Comparison of ENCODE assay signal across 10 mouse cellular contexts in the genomic region with DNA sequence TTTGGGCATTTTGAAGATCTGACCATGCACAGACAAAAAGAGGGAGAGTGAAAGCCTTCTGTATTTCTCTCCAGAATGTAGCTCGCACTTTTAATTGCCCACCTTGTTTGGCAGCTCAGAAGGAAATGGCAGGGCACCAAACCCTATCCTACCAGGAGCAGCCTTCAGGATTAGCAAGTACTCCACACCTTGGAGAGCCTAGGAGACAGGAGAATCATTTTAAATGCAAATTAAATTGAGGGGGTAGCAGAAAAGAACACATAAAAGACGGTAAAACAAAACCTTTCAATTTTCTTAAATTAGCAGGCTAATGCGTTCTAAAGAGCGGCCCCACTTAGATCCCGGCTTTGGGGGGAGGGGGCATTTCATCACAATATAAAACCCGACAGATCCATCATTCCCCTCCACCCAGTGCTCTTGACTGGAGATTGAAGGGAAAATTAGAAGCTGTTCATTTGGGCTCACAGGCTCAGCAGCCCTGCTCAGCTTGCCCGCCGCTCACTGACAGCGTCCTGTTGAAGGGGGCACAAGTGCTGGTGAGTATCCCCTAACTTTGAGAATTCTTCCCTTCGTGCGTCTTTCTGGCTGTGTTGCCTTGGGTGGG. TPM values are rescaled to one million over a fixed set of nuclear protein-coding genes. Genes with fewer than 3 reads are reported as not detected.
DNase-seq lines count a peak whose midpoint lies in the region; ATAC-seq and TF ChIP-seq lines count a peak whose summit lies in the region.
"Had no signal": no experiment of that assay in that cellular context is flagged by ENCODE, and none has a peak within 500 bp of the region (broad histone marks: within the 10 kb centered on the region; RNA-seq: fewer than 3 reads in every experiment).

A gene (plus strand): TSS at position 233 of the 604 bp plus-strand sequence.

- no peaks in the 10 kb centered on the region for H3K36me3 ChIP-seq in kidney, embryonic 16.5 days (ENCODE audit: insufficient read depth, low read length)
- H3K36me3 ChIP-seq in forebrain, embryonic 16.5 days (ENCODE audit: control insufficient read depth, insufficient read depth) = no peaks in the 10 kb centered on the region
- H3K36me3 ChIP-seq: liver, embryonic 13.5 days; stomach, embryonic 15.5 days had no signal

- 0 out of 2 replicates have a peak, but pooled peaks cover 10% of the 10 kb centered on the region for H3K27me3 ChIP-seq in kidney, embryonic 16.5 days (ENCODE audit: insufficient read depth, low read length)
- H3K27me3 ChIP-seq in forebrain, embryonic 16.5 days (replicated peaks; ENCODE audit: control insufficient read depth, insufficient read depth, low read length) = no peaks in the 10 kb centered on the region
- H3K27me3 ChIP-seq: liver, embryonic 13.5 days; stomach, embryonic 15.5 days had no signal

- no peak for DNase-seq in kidney, postnatal 25 days
- peak in 1 of 2 experiments; percentile 56 for DNase-seq in left cerebral cortex, postnatal 25 days (ENCODE audit: low spot score in 2 of 2)
- no peak for DNase-seq in yolk sac, embryonic 10.5 days (ENCODE audit: low spot score)
- DNase-seq in ovary, postnatal 14 days (ENCODE audit: low spot score) = no peak
- no peak for DNase-seq in lung, postnatal 4 days
- DNase-seq: liver, embryonic 13.5 days had no signal

- TF ChIP-seq POLR2A in cortical plate, adult 2 months (IDR thresholded peaks at IDR 0.05; ENCODE audit: extremely low read depth, insufficient read depth, low read length) = peak; percentile 53

- peak within 1 kb of the TSS; percentile 33 for H3K4me2 ChIP-seq in kidney, embryonic 16.5 days (replicated peaks; ENCODE audit: low read depth, low read length)
- peak within 1 kb of the TSS; percentile 45 for H3K4me2 ChIP-seq in forebrain, embryonic 16.5 days (ENCODE audit: low read length)
- H3K4me2 ChIP-seq: liver, embryonic 13.5 days; stomach, embryonic 15.5 days had no signal

- H3K4me1 ChIP-seq in kidney, embryonic 16.5 days (ENCODE audit: insufficient read depth, low read length) = no peaks in the 10 kb centered on the region
- peaks cover 3% of the 10 kb centered on the region for H3K4me1 ChIP-seq in cortical plate, adult 2 months (ENCODE audit: control insufficient read depth, insufficient read depth, low read length)
- peaks cover 21% of the 10 kb centered on the region for H3K4me1 ChIP-seq in forebrain, embryonic 16.5 days (replicated peaks; ENCODE audit: control insufficient read depth, insufficient read depth, low read length)
- H3K4me1 ChIP-seq: liver, embryonic 13.5 days; stomach, embryonic 15.5 days had no signal

- no peak within 1 kb of the TSS for H3K9ac ChIP-seq in kidney, embryonic 16.5 days (replicated peaks; ENCODE audit: low read length)
- peak within 1 kb of the TSS; percentile 14 for H3K9ac ChIP-seq in forebrain, embryonic 16.5 days (replicated peaks; ENCODE audit: low read depth, low read length)
- H3K9ac ChIP-seq: liver, embryonic 13.5 days; stomach, embryonic 15.5 days had no signal

- 16% methylated on average over 11 of the region's 11 CpGs for WGBS in kidney, embryonic 16.5 days
- WGBS in forebrain, embryonic 16.5 days = 3% methylated on average over 11 of the region's 11 CpGs

- 0 out of 2 replicates have a peak within 1 kb of the TSS, but pooled peaks have one; percentile 14 for H3K27ac ChIP-seq in kidney, embryonic 16.5 days (ENCODE audit: low read length)
- H3K27ac ChIP-seq in cortical plate, adult 2 months (ENCODE audit: insufficient read depth, low read length) = peak within 1 kb of the TSS; percentile 98
- peak within 1 kb of the TSS; percentile 49 for H3K27ac ChIP-seq in forebrain, embryonic 16.5 days (ENCODE audit: low read length)
- H3K27ac ChIP-seq: liver, embryonic 13.5 days; stomach, embryonic 15.5 days had no signal

- H3K9me3 ChIP-seq in kidney, embryonic 16.5 days (ENCODE audit: low read length) = no peaks in the 10 kb centered on the region
- H3K9me3 ChIP-seq in forebrain, embryonic 16.5 days (ENCODE audit: control insufficient read depth, low read length) = no peaks in the 10 kb centered on the region
- H3K9me3 ChIP-seq: liver, embryonic 13.5 days; stomach, embryonic 15.5 days had no signal

- peak within 1 kb of the TSS; percentile 22 for H3K4me3 ChIP-seq in kidney, embryonic 16.5 days (ENCODE audit: low read length)
- peak within 1 kb of the TSS; percentile 98 for H3K4me3 ChIP-seq in cortical plate, adult 2 months (ENCODE audit: insufficient read depth, low read length)
- H3K4me3 ChIP-seq in forebrain, embryonic 16.5 days (replicated peaks; ENCODE audit: low read length) = peak within 1 kb of the TSS; percentile 37
- H3K4me3 ChIP-seq: liver, embryonic 13.5 days; stomach, embryonic 15.5 days had no signal

- ATAC-seq in kidney, embryonic 16.5 days (ENCODE audit: low FRiP score, low TSS enrichment) = no peak
- ATAC-seq in forebrain, embryonic 16.5 days = peak; percentile 87

- TF ChIP-seq CTCF in cortical plate, adult 2 months (IDR thresholded peaks at IDR 0.05; ENCODE audit: extremely low read depth, insufficient read depth, low read length) = no peak

- intact Hi-C loops in left cerebral cortex, postnatal 25 days (cut with DNase I) = loop anchor here (5.0 kb wide), 3 partner anchors 78 to 142 kb away; no protein-coding TSS in a partner anchor

RNA-seq across cellular contexts. Expression of the gene that starts here (rescaled TPM):
- 26.2 and 29.9 TPM in 2 replicates for polyA plus RNA-seq in kidney, embryonic 16.5 days (2015; fragmentation: Nextera tagmentation; extraction: Ambion mirVana)
- polyA plus RNA-seq in cortical plate, adult 2 months (2012; rRNA removed) = 205 and 206 TPM in 2 replicates
- polyA plus RNA-seq in forebrain, embryonic 16.5 days (2015; fragmentation: Nextera tagmentation; extraction: Ambion mirVana) = 82.7 and 94.8 TPM in 2 replicates
- total RNA-seq in left cerebral cortex, postnatal 25 days (2021) = 100 to 1,000 TPM; 536 to 585 TPM

Comparison
In these comparisons a context has a peak if more than half of its experiments do, and no peak if none do; other contexts are left out.
1. H3K27ac ChIP-seq: peak in every context shown above with its lines; median percentile 98 in cortical plate, adult 2 months; 49 in forebrain, embryonic 16.5 days; 14 in kidney, embryonic 16.5 days.
2. H3K4me3 ChIP-seq: peak in every context shown above with its lines; median percentile 98 in cortical plate, adult 2 months; 37 in forebrain, embryonic 16.5 days; 22 in kidney, embryonic 16.5 days.